Mouse (Mus musculus): ENCODE data around the gene Pxn.
"Not testable (repeated sequence)": the region's sequence is repeated elsewhere in the genome, so short reads cannot be mapped to it uniquely, and the experiment has no call there.

Pxn gene

GRCm38 (mm10) chr5:115509321-115509761, 2.9 kb downstream of the Pxn start:
- DNase-seq (ENCODE audit: low spot score): no peak

DNA sequence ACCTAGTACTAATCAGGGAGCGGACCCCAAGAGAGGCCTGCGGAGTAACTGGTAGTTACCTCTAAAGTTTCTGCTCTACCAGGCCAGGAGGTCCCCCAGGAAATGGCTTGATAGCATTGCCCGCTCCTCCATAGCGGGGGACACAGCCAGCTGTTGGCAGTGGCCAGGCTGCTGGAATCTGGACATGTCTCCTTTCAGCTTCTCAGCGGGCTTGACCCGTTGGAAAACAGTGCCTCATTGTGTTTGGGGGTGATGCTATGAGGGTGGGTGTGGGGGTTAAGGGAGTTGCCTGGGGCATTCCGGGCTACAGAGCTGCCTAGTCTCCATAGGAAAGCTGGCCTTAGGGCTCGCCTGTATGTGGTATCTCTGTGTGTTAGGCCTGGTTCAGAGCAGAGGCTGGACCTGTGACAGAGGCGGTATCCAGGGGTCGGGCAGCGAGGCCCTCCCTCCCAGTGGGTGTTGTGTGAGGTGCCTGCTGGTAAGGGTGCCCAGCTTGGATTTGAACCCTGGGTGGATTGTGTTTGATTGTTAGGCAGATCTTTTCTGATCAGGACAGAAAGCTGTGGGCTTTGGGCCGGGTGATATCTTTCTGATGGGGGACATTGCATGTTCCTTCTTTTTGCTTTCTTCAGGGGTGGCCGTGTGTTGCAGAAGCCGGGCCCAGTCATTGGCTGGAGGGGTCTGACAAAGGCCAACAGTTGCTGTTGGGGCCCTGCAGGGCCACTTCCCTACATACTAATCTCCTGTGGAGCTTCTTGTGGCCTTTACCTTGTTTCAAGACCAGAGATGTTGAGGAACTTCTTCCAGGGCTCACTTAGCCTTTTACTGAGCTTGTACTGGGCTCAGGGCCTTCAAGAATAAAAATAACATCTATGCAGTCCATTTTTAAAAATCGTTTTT, 3.6 kb downstream of the Pxn start:
- DNase-seq (ENCODE audit: low spot score): no peak

DNA sequence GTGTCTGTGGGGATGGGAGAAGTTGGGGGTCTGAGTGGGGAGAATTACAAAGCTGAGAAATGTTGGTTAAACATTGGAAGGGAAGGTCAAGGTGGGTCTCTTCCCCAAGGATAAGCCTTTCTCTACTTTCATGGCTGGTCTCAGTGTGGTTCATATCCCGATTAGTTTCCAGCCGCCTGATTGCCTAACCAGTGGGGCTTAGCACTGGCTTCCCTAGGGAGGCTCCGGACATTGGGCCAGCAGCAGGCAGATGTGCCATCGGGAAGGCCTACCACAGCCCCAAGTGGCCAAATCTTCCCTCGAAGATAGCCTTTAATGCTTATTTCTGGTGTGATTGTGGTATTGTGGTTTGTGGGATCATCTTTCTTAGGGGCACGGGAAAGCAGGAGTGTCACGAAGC, 5.9 kb downstream of the Pxn start:
- DNase-seq (ENCODE audit: low spot score): no peak

DNA sequence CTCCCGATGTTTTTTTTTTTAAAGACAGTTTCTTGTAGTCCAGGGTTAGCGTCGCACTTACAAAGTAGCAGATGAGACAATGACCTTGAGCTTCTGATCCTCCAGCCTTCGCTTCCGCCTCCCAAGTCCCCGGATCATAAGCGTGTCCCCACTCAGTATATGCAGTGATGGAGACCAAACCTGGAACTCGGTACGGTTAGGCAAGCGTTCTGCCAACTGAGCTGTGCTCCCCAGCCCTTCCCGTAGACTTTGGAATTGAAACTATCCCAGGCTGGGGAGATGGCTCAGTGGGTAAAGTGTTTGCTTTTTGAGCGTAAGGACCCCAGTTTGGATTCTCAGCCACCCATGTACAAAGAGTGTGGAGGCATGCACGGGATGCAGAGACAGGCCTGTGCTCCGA, 6.8 kb downstream of the Pxn start:
- no peak for DNase-seq (ENCODE audit: low spot score)

- DNase-seq (ENCODE audit: low spot score): no peak
Observed at GRCm38 (mm10) chr5:115513721-115514120, 7.2 kb downstream of the Pxn start.

DNA sequence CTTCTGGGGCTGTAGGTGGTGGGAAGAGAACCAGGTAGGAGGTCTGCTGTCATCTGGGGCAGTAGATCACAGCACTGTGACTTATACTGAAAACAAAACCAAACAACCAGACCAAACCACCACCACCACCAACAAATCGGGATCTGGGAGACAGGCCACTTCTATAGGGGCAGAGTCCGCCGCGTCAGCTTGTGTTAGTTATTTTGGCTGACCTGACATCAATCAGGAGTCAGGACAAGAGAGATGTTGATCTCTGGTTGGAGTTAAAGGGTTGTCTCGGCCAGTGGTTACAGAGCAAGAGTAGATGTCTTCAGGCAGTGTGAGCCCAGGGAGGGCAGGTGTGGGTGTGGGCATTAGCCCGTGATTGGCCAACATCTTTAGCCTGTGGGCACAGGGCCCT, 7.9 kb downstream of the Pxn start:
- no peak for DNase-seq (ENCODE audit: low spot score)

DNA sequence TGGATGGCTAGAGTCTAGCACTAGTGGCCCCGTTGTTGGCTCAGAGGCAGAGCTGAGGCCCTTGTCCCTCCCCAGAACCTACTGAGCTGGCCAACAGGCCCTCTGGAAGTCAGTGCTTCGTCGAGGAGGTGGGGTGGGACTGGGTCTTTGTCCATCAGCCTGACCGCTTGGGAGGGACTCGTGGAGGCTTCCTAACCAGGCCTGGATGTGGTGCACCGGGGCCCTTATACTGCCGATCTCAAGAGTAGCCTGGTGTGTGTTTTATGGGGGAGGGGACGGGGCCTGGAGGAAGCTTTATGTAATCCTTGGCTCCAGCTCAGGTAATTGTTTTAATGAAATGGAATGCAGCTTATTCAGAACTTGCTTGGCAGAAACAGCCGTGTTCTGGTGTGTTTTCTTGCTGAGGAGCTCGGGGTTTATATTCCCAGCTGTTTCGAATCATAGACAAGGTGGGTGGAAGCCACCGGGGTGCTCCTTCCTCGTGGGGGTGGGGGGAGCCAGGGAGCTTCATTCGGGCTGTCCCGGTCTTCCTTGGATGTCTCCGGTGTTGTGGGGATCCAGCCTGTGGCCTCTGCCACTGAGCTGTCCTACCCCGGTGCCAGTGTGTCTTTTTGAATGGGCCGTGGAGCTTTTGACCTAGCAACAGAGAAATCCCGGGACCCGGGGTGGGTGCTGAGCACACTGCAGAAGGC, 8.6 kb downstream of the Pxn start:
- peak; percentile 72 for DNase-seq (ENCODE audit: low spot score)

- no peak for DNase-seq (ENCODE audit: low spot score)
Observed at GRCm38 (mm10) chr5:115516081-115516907, 9.8 kb downstream of the Pxn start.

DNA sequence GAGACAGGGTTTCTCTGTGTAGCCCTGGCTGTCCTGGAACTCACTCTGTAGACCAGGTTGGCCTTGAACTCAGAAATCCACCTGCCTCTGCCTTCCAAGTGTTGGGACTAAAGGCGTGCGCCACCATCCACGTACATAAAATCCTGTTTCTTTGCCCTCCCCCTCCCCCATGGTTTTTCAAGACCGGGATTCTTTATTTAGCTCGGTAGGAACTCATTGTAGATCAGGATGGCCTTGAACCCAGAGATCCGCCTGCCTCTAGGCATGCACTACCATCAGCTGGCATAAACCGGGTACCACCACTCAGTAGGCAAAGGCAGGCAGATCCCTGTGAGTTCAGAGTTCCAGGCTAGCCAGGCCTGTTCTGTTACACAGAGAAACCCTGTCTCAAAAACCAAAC, 10.4 kb downstream of the Pxn start:
- DNase-seq (ENCODE audit: low spot score): no peak

DNA sequence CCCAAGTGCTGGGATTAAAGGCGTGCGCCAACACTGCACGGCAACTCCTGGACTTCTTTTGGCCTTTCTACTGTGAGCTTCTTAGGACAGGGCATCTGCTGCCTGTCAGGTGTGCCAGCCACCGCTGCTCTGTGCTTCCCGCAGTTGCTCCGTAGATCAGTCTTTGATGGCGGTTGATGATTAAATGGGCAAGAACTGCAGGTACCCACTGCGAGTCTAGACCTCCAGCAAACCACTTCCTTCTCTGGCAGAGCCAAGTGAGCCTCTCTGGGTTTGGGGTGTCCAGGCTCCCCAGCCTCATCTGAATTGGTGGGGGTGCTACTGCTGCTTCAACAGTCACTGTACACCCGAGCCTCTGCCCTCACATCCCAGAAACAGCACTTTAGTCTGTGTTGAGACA, 11.0 kb downstream of the Pxn start:
- DNase-seq (ENCODE audit: low spot score): no peak

DNA sequence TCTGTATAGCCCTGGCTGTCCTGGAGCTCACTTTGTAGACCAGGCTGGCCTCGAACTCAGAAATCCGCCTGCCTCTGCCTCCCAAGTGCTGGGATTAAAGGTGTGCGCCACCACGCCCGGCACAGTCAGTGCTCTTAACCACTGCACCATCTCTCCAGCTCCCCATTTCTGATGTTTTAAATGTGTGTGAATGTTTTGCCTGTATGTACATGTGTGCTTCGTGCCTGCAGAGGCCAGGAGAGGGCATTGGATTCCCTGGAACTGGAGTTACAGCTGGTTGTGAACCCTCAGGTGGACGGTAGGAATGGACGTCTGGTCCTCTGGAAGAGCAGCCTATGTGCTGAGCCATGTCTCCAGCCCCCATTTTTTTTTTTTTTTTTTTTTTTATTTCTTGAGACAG, 11.7 kb downstream of the Pxn start:
- not testable (repeated sequence) for DNase-seq (ENCODE audit: low spot score)

DNA sequence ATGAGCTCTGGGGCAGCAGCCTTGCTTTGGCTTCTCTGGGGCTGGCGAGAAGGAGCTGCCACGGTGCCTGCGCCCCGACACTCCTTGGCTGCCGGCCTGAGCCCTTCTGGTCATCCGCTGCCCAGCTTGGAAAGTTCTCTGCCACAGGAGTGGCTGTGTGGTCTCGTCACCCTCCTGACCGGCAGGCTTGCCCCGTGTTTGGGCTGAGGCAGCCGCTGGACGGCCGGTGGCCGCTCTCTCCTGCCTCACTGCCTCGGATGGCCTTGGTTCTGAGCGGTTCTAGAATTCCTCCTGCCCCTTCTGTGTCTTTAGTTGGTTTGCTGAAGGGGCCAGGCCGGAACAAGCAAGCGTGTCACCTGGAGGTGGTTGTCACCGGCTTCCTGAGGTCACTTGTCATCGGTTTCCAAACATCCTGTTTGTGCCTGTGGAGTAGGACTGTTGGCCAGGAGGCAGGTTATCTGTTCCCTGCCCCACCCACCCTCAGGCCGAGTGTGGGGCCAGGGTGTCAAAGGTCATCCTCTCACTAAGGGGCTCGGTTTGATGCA, 13.9 kb downstream of the Pxn start:
- no peak for DNase-seq (ENCODE audit: low spot score)

GRCm38 (mm10) chr5:115521553-115522461, 15.3 kb downstream of the Pxn start:
- peak; percentile 68 for DNase-seq (ENCODE audit: low spot score)

- no peak for DNase-seq (ENCODE audit: low spot score)
Observed at GRCm38 (mm10) chr5:115522531-115522930, 16.1 kb downstream of the Pxn start.

DNA sequence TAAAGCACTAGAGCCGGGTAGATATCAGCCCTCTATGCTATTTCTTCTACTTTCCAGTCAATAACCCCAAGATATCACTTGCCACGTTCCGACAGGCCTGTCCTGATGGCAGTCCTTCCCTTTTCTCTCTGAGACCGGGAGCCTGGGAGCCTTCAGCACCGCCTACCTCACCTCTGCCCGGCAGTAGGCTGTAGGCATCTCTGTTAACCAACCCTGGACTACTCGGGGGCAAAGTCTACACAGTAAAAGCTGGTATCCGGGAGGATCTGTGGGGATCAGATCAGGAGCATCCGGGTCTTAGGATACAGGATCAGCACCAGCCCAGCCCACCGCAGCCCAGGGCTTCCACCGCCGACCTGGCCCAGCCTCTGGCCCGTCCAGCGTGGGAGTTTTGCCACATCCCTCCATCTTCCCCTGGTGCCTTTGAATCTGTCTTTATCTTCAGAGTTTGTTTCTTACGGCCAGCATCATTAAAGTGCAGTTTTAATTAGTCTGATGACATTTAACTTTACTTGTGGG, 16.6 kb downstream of the Pxn start:
- DNase-seq (ENCODE audit: low spot score): no peak

DNA sequence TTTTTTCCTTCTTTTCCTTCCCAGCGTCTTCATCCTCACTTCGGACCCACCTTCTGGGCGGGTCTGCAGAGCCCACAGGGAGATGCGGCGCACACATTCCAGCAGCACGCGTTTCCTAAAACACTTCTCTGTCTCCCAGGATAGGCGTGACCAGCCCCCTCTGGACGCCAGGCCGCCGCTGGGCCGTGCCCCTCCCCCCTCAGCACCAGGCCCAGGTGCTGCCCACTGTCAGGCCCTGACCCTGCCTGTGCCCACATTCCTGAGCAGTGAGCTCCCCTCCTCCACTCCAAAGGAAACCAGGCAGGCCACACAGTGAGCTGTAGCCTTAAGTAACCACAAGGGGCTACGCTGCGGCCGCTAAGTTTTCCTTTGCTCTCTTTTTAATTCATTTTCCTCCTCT, 17.5 kb downstream of the Pxn start:
- no peak for DNase-seq (ENCODE audit: low spot score)

GRCm38 (mm10) chr5:115524471-115524870, 18.0 kb downstream of the Pxn start:
- DNase-seq (ENCODE audit: low spot score): no peak

DNA sequence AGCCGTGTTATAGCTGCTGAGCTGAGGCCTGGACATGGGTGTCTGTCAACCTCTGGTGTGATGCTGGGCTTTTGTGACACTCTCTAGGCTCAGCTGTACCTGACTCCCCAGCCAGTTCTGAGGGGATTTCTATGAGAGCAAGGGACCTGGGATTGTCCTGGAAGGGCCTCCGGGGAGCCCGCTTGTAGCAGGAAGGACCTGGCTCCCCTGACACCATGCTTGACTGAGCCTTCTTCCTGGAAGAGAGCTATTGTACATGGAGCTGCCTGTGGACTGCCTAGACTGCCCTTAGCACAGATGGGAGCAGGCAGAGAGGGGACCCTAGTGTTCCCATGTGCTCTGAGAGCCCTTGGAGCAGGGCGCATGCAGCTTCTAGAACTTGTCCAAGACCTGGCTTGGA, 18.9 kb downstream of the Pxn start:
- no peak for DNase-seq (ENCODE audit: low spot score)

DNA sequence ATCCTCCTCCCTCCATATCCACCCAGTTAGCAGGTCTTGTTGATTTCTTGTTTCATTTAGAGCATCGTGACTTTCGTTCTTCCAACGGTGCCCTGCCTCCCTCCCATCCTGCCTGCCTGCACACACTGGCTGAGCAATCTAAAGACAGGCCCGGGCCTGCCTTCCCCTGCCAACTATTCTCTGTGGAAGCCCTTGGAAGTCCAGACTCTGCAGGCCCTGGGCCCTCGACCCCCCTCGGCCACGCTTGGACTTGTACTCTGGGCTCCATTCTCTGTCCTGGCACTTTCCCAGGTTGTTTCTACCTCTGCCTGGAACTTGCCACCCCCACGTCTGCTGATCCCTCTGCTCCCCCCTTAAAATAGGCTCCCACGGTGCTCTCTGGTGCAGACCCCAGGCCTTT, 19.5 kb downstream of the Pxn start:
- DNase-seq (ENCODE audit: low spot score): peak; percentile 83

- DNase-seq (ENCODE audit: low spot score): no peak
Observed at GRCm38 (mm10) chr5:115526456-115527202, 20.2 kb downstream of the Pxn start.

All from urinary bladder, postnatal 14 days (tissue).